Mouse (Mus musculus): ENCODE data around the gene Slc25a36.
A peak's percentile ranks its signal among the peaks of the same experiment; 100 is the strongest.

The Slc25a36 gene

DNA sequence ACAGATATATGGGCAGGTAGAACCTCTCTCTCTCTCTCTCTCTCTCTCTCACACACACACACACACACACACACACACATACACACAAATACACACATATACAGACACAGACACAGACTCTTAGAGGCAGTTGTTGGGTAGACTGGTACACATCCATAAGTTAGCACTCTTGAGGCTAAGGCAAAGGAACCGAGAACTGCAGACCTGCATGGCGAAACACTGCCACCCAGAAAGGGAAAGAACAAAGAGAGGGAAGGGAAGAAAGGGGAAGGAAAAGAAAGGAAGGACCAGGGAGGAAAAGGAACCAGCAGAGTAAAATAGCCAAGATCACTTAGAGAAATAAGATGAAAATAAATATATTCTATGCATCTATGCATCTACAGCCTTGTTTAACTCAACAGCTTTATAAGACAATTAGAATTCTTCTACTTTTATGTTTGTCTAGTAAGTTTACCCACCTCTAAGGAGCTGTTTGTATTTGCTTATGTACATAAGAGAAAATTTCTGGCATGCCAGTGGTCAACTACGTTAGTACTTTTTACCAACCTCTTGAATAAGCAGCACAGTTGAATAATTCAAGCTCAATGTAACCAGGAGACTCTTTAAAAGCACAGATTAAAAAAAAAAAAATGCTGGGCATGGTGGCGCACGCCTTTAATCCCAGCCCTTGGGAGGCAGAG, 4.3 kb downstream of the Slc25a36 start:
- no peak for DNase-seq

DNA sequence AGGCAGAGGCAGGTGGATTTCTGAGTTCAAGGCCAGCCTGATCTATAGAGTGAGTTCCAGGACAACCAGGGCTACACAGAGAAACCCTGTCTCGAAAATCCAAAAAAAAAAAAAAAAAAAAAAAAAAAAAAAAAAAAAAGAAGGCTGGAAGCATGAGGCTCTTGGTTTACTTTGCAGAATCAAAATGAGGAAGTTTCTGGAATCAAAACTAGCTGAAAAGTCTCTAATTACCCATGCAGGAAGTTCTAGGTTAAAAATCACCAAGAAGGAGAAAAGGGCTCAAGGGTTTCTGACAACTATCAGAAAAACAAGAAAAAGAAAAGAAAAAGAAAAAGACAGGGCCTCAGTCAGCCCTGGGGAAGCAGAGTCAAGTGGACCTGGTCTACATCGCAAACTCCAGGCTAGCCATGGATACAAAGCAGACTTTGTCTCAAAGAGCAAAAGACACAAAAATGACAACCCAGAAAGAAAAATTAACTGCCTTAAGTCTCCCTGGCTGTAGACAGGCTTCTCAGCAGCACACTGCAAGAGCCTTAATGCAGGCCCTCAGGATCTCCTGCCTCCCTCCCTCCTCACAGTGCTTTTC, 5.5 kb downstream of the Slc25a36 start:
- no peak for DNase-seq

DNA sequence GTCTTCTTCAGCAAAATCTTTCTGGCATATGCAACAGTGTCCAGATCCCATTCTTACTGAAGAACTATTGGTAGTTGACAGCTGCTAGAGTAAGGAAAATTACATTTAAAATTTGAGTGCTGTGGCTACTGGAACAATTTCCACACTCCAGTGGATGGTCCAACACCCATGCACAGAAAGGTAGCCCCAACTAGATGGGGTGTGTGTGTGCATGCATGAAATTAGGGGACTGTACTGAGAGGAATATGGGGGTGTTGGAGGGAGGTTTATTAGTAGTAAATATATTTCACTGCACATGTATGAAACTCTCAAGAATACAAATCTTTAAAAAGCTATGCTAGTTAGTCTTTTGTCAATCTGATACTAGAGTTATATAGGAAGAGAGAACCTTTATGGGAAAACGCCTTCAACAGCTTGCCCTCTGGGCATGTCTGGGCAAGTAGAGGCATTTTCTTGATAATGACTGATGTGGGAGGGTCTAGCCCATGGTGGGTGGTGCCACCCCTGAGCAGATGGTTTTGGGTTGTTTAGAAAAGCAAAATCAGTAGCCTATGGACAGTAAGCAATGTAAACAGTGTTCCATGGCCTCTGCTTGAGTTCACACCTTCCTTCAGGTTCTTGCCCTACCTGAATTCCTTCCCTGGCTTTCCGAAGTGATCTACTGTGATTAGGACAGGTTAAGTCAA, 7.4 kb downstream of the Slc25a36 start:
- DNase-seq: no peak

DNA sequence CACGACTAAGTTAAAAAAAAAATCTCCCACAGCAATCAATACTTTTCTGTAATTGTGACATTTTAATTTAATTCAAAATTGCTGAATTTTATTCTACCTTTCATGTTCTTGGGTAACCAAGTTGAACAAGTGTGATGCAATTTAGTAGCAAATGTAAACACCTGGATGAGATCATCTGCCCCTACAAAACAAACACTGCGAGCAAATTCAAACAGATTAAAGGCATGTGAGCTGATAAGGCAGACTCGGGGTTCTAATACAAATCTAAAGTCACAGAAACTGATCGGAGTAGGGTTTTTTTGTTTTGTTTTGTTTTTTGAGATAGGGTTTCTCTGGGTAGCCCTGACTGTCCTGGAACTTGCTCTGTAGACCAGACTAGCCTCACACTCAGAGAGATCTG, 12.0 kb downstream of the Slc25a36 start:
- no peak for DNase-seq

DNA sequence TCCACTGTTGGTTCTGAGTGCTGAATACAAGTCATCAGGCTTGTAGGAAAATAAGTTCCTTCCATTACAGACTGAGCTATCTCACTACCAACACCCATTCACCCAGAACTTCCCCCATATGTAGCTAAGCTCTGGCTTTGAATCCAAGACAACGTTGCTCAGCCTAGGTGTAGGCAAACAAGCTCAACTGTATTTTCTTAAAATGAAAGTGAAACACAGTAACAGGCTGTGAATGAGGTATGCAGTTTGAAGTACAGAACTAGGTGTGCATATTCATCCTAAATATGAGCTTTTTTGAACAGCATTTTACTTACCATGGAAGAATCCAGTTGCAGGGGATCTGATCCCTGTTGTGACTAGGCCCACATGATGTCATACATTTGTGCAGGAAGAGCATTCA, 14.8 kb downstream of the Slc25a36 start:
- DNase-seq: no peak

DNA sequence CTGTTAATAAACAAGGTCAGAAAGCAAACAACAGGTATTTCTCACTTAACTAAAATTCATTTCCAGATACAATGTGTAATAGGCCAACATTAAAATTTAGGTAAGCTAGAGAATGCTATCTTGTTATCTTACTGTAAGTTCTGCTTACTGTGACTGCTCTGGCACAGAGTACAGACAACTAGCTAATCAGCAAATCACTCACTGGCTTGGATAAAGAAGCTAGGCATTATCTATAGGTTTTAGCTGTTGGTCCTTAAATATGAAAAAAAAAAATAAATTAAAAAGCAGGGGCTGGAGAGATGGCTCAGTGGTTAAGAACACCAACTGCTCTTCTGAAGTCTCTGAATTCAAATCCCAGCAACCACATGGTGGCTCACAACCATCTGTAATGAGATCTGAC, 23.1 kb downstream of the Slc25a36 start:
- DNase-seq: no peak

DNA sequence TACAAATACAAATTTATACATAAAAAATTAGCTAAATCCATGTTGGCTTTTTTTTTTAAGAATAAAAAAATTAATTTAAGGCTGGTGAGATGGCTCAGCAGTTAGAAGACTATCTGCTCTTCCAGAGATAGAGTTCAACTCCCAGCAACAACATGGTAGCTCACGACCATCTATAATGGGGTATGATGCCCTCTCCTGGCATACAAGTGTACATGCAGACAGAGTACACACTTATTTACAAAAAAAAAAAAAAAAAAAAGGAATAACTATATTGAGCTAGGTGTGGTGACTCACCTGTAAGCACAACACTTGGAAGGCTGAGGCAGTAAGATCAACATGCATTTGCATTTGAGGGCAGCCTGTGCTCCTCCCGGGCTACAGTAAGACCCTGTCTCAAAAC, 26.3 kb downstream of the Slc25a36 start:
- no peak for DNase-seq

DNA sequence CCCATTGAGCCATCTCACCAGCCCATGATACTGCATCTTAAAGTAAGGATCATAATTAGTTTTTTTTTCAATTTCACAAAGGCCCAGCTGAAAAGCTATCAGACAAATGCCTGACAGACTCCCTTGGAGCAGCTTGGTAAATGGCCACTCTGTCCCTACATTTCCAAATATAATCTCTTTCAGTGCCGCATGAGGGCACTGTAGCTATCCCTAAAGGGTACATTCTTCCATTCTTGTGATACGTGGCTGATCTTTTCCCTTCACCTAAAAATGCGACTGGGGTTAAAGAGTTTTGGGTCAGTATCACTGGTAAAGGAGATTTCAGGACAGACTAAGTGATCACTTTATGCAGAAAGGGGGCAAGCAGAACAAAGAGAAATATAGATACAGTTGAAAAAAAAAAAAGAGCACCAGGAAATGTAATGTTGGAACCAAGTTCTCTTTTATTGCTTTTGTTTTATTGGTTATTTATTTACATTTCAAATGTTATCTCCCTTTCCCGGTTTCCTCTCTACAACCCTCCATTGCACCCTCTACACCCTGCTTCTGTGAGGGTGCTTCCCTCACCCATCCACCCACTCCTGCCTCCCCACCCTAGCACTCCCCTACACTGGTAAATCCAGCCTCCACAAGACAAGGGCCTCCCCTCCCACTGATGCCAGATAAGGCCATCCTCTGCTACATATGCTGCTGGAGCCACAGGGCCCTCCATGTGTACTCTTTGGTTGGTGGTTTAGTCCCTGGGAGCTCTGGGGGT, 29.7 kb downstream of the Slc25a36 start:
- no peak for DNase-seq

DNA sequence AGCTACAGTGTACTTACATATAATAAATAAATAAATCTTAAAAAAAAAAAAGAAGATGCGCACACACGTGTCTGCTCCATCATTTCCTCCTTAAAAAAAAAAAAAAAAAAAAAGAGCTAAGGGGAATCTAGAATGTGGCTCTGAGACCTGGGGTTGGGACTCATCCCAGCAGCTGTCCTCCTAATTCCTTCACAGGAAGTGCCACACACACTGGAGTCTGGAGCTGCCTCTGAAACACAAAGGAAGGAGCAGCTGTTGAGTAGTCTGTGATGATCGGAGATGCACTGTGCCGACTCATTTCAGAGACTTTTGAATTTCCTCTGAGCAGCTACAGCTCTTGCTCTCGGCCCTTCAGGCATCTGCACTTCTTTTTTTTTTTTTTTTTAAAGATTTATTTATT, 41.0 kb downstream of the Slc25a36 start:
- no peak for DNase-seq

DNA sequence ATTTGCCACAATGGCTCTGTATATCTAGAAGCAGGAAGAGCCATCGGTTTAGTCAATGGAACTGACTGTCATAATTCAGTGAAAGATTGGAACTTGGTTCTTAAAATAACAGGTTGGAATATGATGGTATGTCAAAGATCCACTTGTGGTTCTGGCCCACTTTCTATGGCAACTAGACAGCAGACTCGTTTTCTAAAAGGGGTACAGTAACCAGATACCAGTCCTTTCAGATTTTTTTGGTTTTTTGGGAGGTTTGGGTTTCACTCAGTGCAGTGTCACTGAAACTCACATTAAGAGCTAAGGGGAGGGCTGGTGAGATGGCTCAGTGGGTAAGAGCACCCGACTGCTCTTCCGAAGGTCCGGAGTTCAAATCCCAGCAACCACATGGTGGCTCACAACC, 41.5 kb downstream of the Slc25a36 start:
- no peak for DNase-seq

DNA sequence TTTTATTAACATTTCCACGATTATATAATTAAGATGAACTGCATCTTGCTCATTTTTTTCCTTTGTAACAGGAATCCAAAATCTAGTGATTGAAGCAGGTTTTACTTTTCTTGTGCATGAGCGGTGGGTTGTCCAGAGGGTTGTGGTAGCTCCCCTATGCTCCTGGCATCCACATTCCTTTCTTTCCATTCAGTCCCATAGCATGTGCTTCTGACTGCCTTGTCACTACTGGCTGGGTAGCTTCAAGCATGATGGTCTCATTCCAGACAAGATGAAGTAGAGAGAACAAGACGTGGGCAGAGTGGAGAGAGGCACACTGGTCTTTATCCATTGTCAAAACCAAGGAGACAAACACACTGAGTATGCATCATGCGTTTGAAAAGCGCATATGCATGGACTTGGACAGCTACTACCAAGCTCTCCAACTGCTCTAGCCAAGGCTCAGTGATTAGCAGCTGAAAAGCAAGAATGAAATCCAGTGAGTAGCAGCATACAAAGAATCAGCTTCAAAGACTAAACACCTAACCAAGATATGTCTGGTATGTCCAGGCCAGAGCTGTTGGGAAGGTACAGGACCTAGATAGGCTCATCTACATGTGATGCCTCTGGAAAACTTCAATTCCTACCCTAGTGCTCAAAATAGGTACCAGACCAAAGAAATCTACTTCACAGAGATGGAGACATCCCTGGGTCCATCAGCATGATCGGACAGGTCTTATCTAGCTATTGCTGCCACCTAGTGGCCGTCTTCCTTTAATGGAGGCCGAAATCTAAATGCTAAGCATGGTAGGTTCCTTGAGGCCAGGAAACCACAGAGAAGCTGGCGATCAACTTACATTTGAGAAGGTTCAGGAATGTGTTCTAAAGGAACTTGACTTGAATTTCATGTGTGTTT, 42.5 kb downstream of the Slc25a36 start:
- peak; percentile 64 for DNase-seq

DNA sequence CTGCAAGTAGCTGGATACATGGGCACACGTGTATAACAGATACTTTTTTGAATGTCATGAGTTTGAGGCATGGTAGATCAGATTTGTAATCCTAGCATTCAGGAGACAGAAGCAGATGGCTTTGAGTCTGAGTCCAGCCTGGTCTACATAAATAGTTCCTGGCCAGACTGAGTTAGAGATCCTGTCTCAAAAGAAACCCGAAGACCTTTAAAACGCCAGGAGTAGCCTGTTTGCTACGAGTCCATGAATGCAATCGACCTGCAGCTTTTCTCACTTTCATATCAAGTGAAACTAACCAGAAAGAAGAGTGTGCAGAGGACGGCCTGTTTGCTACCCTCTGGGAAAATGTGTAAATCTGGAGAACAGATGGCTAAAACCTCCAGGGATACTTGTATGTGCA, 43.2 kb downstream of the Slc25a36 start:
- DNase-seq: no peak

DNA sequence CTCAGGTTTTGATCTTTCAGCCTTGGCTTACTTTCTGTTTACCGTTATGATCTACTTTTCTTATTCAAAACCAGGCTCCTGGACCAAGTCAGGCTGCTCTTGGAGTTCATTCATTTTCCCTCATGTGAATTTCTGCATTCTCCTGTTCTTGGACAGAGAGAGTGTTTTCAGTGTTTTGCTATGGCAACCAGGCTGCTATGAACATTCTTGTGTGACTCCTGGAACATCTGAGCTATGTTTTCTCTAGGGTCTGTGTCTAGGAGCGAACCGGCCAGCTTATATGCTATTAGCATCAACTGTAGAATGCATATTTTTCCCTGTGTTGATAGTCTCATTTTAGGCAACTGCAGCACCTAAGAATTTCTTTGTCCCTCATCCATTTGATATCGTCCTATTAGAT, 45.1 kb downstream of the Slc25a36 start:
- no peak for DNase-seq

DNA sequence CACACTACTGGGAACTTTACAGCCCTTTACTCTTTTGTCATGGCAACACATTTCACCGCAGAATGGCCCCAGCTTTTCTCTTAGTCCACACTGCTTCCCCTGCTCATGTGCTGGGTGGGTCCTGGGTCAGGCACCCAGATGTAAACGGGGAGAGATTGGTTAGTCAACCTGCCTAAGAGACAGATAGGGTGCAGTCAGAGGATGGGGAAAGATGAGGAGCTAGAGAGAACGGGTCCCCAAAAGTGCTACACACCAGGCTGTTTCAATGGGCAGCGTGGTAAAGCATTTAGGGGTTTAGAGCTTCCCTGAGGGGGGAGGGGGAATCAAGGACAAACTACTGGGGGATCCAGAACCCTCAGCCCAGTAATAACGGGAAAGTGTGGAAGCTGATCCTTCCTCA, 45.7 kb downstream of the Slc25a36 start:
- DNase-seq: no peak

DNA sequence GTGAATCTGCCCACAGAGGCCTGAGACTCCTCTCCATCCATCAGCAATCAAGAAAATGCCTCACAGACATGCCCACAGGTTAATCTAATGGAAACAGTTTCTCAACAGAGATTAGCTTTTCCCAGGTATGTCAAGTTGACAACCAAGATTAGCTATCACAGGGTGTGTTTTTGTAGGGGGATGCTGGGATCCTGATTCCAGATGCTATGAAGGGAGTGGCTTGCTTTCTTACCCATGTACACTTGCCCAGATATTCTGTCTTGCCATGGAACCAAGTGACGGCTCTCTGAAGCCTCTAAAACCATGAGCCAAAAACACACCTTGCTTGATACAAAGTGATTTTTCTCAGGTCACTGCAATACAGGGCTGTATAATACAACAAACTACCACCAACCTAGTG, 46.8 kb downstream of the Slc25a36 start:
- DNase-seq: no peak

DNA sequence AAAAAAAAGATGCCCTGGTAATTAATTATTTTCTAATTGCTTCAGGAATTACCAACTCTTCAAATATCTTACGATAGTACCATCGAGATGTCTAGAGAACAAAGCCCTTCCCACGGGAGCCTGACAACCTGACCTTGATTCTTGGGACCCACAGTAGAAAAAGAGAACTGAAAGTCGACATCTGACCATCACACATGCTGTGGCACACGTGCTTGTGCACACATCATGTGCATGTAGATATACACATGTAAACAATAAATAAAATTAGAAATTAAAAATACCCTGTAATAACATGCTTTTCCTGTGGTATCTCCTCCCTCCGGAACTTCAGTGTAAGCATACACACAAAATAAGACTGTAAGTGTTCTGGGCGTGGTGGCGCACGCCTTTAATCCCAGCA, 49.3 kb downstream of the Slc25a36 start:
- no peak for DNase-seq

DNA sequence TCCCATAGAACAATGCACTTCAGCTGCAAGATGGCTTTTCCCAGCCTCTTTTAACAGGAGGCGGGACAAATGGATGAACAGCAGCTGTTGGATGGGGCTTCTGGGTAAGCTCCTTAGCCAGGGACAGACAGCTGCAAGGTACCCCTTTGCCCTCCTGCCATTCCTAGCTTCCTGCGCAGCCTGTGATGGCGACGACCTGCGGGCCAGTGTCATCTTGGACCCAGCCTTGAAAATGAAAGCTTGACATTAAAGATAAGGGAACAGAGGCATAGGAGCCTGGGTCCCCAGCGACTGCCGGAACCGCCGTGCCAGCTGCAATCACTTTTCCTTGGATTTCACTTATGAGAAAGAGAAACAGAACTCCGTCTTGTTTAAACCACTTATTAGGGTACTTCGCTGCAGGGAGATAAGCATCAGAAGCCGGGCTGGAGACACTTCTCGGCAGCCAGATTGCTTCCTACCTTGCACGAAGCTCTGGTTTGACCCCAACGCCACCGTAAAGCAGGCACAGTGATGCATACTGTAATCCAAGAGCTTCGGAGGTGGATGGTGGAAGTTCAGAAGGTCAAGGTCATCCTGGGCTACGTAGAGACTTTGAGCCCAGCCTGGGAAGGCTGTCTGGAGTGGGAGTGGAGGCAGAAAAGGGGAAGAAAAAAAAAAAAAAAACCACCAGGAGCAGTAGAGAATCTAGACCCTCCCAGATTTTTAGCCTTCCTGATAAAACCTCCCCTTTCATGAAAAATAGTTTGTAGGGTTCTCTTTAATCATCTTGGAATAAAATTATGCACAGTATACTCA, 54.2 kb downstream of the Slc25a36 start:
- DNase-seq: no peak

DNA sequence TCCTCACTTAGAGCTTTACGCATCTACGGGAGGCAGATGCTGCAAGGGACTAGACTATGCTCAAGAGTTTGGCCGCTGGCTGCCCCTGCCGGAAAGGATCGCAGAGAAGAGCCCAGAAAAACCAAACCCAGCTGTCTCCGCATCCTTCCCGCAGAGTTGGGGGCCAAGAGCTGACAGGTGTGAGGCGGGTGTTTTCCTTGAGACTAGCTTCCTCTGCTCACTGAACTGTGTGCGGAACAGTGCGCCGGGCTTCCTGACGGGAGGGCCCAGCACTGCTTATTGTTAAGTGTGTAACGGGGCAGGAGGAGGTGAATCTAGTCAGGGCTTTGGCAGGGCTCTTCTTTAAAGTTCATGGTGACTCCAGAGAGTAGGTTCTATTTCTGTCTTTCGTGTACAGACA, 55.1 kb downstream of the Slc25a36 start:
- no peak for DNase-seq

DNA sequence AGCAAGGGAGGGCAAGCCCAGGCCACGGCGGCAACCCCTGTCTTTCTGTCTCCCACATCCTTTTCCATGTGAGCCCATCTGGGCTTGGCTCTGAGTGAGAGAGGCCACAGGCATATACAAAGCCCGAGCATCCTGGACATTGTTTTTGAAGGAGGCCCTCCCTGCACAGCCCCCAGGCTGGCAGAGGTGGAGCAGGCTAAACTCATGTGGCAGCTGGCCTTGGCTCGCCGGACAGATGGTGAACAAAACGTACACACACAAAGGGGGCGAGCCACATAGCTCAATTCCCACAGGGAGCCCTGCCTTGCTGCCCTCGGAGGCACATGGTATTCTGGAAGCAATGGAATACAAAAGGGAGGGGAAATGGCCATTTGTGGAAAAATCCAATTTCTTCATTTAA, 59.8 kb downstream of the Slc25a36 start:
- no peak for DNase-seq

DNA sequence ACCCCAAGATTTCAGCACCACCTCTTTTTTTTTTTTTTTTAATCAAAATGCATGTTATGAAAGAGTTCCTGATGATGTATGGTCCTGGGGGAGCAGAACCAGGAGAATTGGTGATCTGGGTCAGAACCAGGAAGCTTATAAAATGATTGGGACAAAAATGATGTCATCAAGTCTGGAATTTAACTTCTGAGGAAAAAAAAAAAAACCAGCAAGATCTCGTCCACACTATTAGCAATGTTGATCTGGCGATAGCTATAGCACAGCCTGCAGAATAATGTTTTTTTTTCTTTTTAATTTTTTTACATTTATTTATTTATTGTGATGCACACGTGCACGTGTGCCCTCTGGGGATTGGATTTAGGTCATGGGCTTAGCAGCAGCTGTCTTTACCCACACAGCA, 64.7 kb downstream of the Slc25a36 start:
- no peak for DNase-seq

DNA sequence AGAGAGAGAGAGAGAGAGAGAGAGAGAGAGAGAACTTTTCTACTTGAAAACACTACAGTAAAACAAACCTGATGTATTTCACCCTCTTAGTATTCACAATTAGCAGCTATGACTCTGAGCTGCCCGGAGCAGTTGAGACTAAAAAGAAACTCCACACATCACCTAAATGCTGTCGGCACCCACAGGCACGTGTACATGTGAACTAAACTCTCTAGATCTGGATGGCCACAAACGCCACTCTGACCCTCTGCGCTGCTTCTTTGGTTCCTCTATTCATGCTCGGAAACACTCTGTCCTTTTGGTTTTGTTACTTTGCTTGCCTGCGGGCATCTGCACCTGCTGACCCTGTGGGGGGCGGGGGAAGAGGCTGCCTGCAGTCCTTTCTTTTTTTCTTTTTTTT, 69.3 kb downstream of the Slc25a36 start:
- DNase-seq: no peak

DNA sequence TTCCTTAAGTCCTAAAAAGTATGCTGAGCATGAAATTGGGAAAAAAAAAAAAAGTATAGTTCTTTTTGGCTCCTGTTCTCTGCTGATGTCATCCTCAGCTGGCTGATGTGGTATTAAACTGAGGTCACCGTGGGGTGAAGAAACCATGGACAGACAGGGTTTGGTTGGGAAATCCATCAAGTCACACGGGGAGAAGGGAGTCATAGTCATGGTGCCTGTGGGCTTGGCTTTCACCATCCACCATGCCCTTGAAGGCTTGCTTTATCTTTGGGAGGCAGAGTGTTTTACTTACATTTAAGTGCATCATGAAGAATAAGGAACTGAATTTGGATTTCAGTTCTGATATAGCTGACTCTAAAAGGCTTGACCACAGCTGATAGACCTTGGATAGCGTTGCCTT, 72.9 kb downstream of the Slc25a36 start:
- no peak for DNase-seq
